Mouse (Mus musculus): ENCODE measurements around the gene Abcg1.

Abcg1 gene

DNA sequence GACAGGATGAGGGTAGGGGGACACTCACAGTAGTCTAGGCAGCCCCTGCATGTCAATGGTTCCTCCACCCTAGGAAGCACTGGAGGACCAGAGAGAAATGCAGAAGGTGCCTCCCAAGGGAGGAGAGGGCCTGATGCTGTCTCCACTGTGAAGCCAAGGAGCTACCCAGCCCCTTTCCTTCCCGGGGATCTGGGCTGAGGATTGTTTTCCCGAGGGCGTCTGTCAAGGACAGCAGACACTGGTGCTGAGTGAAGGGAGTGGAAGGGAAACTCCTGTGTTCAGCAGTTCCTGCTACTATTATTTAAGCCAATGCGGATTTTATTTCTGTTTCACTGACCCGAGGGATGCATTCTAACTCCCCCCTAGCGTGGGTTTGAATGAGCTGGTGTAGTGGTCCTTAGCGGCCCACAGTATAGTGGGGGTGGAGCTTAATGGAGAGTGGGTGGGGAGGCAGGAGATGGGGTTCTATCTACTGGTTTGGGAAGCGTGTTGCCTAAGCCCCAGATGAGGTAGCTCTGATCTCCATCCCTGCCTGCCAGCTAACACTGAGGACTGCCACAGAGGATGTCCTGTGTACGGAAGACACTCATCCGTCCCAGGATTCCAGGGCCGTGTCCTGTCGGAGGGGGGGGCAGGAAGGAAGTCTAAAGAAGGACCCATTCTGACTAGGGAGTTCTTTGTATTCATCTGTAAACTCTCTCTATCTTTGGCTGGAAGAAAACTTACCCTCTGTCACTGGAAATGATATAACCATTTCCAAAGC lies 21.8 kb downstream of the Abcg1 start:
- no peak for DNase-seq (ENCODE audit: low read depth)

- DNase-seq (ENCODE audit: low read depth) = no peak
Measured at GRCm38 (mm10) chr17:31082296-31083078, 25.0 kb downstream of the Abcg1 start.

- no peak for DNase-seq (ENCODE audit: low read depth)
Measured at GRCm38 (mm10) chr17:31085519-31085918, 28.0 kb downstream of the Abcg1 start.

GRCm38 (mm10) chr17:31086196-31086595 lies 28.7 kb downstream of the Abcg1 start:
- no peak for DNase-seq (ENCODE audit: low read depth)

DNA sequence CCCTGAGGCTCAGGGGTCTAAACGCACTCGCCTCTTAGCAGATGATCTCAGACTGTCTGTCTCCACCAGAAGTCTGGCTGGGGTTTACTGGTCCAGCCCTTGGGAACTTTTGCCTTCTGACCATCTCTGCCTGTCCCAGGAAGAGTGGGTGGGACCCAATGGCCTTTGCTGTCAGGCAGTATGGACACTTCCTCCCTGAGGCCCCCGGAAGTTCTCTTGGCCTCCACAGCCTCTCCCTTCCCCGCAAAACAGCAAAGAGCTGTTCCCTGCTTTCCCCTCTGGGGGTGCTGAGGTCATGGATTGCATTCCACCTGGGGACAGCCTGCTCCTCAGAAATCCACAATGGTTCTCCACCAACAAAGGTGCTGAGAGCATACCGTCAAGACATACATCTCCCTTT lies 31.2 kb downstream of the Abcg1 start:
- no peak for DNase-seq (ENCODE audit: low read depth)

GRCm38 (mm10) chr17:31089848-31090247 lies 32.4 kb downstream of the Abcg1 start:
- no peak for DNase-seq (ENCODE audit: low read depth)

DNA sequence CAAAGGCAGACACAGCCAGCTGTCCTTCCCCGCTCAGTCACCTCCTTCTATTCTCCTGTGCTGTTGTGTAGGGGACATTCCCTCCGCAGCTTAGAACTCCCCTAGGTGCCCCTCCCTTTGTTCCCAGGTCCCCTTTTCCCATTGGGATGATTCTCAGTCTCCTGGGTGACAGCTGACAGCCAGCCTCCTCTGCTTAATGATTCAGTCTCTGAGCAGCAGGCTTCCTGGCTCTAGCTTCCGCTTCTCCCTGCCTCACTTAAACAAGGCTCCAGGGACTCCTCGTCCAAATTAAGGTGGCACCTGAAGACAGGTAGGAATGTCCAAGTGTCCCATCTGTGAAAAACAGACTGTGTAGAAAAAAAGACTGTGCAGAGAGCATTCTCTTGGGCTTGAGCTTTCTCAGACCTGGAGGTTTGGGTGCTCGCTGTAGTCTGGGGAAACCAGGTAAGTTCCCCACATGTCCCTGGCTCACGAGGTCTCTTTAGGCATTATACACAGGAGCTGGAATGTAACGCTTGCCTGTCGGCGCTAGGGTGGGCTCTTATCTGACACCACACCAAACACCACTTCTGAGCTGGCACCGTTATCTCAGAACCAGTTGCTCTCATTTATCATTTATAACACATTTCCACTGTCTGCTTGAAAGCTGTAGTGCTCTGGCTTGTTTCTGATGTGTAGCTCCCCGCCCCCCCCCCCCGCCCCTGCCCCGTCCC lies 33.7 kb downstream of the Abcg1 start:
- no peak for DNase-seq (ENCODE audit: low read depth)

GRCm38 (mm10) chr17:31094781-31095180 lies 37.3 kb downstream of the Abcg1 start:
- DNase-seq (ENCODE audit: low read depth) = no peak

DNA sequence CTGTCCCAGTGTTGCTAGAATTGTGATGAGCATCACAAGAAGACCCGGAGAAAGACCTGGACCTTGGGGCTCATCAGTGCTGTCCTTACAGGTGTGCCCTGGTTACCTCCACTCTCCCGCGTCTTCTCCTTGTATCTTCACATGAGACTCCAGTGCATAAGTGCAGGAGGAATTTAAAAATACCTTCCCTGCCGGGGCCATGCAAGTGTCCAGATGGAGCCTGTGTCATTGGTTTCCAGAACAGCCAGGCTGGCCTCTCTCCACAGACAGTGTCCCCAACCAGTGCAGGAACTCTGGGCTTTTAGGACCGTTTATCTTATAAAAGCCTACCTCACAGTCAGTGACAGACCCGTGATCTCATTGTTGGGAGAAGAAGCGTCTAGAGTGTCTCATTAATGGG lies 38.1 kb downstream of the Abcg1 start:
- no peak for DNase-seq (ENCODE audit: low read depth)

- DNase-seq (ENCODE audit: low read depth) = no peak
Measured at GRCm38 (mm10) chr17:31096893-31097292, 39.4 kb downstream of the Abcg1 start.

DNA sequence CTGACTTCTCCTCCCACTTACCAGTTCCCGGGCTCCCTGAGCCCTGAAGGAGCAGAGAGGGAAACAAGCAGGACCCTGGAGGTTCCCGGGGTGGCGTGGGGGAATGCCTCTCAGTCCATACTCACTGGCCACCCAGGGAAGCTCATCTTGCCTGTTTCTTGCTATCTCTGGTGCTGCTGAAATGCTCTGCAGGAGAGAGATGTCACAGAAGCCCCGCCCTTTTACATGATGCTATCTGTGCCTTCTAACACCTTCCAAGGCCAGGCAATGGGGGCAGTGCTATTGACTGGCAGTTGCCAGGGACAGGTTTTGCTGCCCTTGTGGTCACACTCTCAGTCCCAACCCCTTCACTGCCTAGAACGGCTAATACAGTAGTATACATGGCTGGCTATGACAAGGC lies 41.3 kb downstream of the Abcg1 start:
- DNase-seq (ENCODE audit: low read depth) = no peak

DNA sequence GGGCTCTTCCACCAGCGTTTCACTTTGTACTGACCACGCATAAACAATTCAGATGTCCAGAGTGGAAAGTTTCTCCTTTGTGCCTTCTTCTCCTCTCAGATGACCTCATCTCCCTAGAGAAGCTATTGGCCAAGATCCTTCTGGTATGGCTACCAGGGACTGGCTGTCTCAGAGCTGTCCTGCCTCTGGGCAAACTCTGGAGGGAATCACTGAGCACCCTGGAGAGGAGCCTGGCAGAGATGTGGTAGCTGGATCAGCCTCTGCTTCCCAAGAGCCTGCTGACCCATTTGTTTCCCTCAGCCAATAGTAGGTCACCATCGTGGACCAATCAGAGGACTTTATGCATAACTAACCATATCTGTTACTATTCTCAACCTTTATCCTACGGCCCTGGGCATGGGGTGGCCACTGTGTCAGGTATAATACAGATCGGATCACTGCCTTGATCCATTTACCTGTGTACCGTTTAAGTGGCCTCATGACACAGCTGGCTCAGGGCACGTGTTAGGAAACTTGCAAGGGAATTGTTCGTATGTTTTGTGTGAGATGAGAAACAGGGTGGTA lies 45.6 kb downstream of the Abcg1 start:
- no peak for DNase-seq (ENCODE audit: low read depth)

- no peak for DNase-seq (ENCODE audit: low read depth)
Measured at GRCm38 (mm10) chr17:31103823-31104222, 46.3 kb downstream of the Abcg1 start.

GRCm38 (mm10) chr17:31108388-31108787 lies 50.9 kb downstream of the Abcg1 start:
- peak; percentile 43 for DNase-seq (ENCODE audit: low read depth)

DNA sequence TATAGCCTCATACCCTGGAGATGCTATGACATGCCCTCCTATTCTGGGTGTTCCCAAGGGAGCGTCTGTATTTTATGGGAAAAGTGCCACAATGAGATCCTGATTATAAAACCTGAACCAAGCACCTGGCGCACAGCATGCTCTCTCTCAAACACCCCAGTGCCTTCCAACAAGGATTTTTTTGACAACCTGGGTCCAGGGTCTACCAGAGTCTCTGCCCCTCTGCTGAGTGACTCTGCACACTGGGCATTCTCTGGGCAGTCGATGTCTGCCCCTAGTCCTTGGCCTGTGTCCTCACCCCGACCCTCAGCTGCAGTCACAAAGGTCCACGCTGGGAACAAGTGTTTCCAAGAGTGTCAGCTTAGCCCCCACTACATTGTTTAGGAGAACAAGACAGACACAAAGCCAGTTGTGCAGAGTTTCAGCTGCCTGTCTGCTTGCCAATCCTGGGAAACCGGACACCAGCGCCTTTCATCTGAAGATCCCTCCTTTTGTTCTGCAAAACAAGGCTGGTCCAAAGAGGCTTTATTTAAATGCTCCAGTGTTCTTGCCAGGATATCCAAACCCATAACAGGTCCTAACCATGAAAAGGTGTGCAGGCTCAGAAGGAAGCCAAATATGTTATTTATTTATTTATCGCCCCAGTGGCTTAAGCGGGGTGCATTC lies 55.8 kb downstream of the Abcg1 start:
- DNase-seq (ENCODE audit: low read depth) = no peak

GRCm38 (mm10) chr17:31116063-31116462 lies 58.6 kb downstream of the Abcg1 start:
- DNase-seq (ENCODE audit: low read depth) = no peak

DNA sequence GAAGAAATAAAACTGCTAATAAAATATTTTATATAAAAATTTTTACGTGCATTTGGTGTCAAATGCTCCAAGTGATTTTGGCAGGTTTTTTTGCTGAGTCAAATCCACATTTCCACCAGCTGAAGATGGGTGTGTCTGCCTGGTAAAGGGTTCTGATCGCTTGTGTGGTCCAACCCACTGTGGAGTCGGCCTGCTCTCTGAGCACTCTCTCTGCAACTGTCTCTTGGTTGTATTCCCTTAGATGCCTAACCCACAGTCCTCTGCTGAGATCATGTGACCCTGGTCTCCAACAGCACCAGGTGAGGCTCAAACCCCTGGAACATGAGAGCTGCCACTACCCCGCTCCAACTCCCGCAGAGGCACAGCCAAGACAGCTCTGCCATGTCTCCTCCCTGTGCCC lies 60.5 kb downstream of the Abcg1 start:
- DNase-seq (ENCODE audit: low read depth) = no peak

DNA sequence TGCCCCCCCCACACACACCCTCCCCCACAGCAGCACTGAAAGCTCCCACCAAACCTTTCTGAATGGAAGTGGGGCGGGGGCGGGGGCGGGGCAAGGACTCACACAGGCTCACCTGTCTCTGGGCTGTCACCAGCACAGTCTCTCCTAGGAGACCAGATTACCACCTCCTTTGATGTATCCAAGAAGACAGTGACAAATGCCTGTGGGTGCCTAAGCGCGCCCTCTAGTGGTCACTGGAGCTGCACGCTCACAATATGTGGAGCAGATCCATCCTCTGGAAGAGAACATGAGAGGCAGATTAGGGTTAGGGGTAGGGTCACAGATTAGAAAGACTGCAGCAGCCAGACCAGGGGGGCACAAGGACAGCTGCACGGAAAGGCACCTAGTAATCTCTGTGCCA lies 62.0 kb downstream of the Abcg1 start:
- DNase-seq (ENCODE audit: low read depth) = peak; percentile 66

GRCm38 (mm10) chr17:31121975-31122374 lies 64.5 kb downstream of the Abcg1 start:
- DNase-seq (ENCODE audit: low read depth) = peak; percentile 58

DNA sequence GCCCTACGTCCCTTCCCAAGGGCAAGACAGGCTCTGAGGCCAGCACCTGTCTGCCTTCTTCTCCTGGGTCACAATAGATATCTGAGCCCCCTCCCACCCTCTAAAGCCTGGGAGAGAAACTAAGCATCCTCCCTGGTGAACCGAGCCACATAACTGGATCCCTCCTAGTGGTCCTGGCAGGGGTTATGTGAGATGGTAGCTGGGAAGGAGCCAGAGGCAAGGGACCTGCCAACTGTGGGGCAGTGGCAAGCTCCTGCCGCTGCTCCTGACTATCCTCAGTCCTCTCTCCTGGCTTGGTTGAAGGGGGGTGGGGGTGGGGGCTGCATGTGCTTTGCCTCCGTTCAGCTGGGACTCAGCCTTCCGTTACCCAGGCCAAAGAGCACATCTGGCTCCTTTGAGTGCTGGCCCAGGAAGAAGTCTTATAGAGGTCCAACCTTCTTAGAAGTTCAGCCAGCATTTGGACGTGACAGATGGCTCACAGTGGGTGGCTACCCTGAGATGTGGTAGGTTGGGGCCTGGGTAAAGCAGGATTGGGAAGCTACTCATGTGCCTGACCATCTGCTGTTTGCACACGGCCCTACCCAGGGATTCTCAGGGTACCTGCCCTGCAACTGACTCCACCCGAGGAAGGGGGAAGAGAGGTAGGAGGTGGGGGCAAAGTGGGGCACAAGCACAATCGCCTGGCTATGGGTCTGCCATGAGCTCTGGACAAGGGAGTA lies 68.2 kb downstream of the Abcg1 start:
- no peak for DNase-seq (ENCODE audit: low read depth)

DNA sequence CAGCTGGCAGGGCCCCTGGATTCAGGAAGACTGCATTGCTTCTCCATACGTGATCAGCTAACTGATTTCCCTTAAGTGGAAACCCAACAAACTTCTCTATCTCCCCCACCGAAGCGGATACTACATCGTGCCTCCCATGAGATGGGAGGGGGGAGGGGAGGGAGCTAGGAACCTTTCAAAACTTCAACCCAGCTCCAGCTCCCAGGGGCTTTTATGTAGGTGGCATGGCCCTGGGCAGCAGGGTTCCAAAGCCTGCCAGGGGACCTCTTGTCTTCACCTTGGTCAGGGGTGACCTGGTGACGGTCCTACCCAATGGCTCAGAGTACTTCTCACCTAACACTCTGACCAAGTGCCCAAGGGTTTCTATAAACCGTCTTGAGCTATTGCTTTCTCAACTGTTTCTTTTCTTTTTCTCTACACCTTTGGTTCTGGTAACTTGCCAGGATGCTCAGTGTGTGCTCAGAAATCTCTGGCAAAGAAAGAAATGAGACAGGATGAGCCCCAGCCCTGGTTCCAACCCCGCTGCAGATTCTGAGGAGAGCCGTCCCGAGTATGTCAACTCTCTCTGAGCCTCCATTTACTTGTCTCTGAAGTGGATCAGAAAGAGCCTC lies 71.3 kb downstream of the Abcg1 start:
- DNase-seq (ENCODE audit: low read depth) = no peak

All from 416B (cell line).